Mouse (Mus musculus) lung, adult 2 months (tissue): ENCODE results near the gene Nsun3.
A peak's percentile ranks its signal among the peaks of the same experiment; 100 is the strongest.

ENCODE experiments used
- CTCF ChIP-seq: fragments of 200-500 bp; IDR thresholded peaks from 2 replicates; pipeline ENCODE4 v1.5.1; 2011; ENCODE audit warnings: mild to moderate bottlenecking, low read length, control low read depth; ENCODE audit not compliant: insufficient read depth
- POLR2A ChIP-seq: fragments of 200-500 bp; IDR thresholded peaks from 2 replicates; pipeline ENCODE4 v1.6.1; 2011; ENCODE audit warnings: low read depth, mild to moderate bottlenecking, control low read depth, low read length, borderline replicate concordance; ENCODE audit errors: extremely low read depth

- TF ChIP-seq CTCF (peak; percentile 88), POLR2A (no peak)
These were observed 45.9 kb upstream of the Nsun3 start for GRCm38 (mm10) chr16:62832481-62832880.
